19 mouse cellular contexts compared by ENCODE assay signal in the genomic region with DNA sequence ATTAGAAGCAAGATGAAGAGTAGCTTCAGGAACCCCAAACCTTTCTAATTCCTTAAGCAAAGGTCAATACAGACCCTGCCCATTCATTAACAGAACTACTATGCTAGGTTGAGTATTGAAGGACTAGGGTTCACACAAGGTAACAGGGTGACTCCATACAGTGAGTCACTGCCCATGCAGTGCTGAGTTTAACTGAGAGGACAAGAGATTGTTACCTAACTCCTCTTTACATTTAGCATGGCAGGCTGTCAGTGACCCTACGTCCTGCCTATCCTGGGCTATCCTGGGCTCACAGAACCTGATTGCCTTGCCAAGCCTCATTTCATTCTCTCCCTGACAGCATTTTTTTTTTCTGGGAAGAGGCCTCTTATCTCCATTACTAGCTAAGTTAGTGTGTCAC.
"Had no signal": no experiment of that assay in that cellular context is flagged by ENCODE, and none has a peak within 500 bp of the region (broad histone marks: within the 10 kb centered on the region; RNA-seq: fewer than 3 reads in every experiment).

No protein-coding gene starts in this region.

- H3K9ac ChIP-seq: liver, embryonic 13.5 days; midbrain, embryonic 12.5 days; midbrain, embryonic 15.5 days; neural tube, embryonic 12.5 days; neural tube, embryonic 15.5 days had no signal

- H3K36me3 ChIP-seq: liver, embryonic 13.5 days; midbrain, embryonic 12.5 days; midbrain, embryonic 15.5 days; neural tube, embryonic 12.5 days; neural tube, embryonic 15.5 days had no signal

- H3K4me1 ChIP-seq: liver, embryonic 13.5 days; midbrain, embryonic 12.5 days; midbrain, embryonic 15.5 days; neural tube, embryonic 12.5 days; neural tube, embryonic 15.5 days had no signal

- ATAC-seq: midbrain, embryonic 15.5 days had no signal

- H3K4me3 ChIP-seq: left cerebral cortex, adult 2 months; liver, embryonic 13.5 days; midbrain, embryonic 12.5 days; midbrain, embryonic 15.5 days; neural tube, embryonic 12.5 days; neural tube, embryonic 15.5 days had no signal

- H3K4me2 ChIP-seq: liver, embryonic 13.5 days; midbrain, embryonic 12.5 days; midbrain, embryonic 15.5 days; neural tube, embryonic 12.5 days; neural tube, embryonic 15.5 days had no signal

- H3K9me3 ChIP-seq: liver, embryonic 13.5 days; midbrain, embryonic 12.5 days; midbrain, embryonic 15.5 days; neural tube, embryonic 12.5 days; neural tube, embryonic 15.5 days had no signal

- H3K27ac ChIP-seq: kidney, postnatal 0 days; left cerebral cortex, adult 2 months; liver, embryonic 13.5 days; macrophage; midbrain, embryonic 12.5 days; midbrain, embryonic 15.5 days; neural tube, embryonic 12.5 days; neural tube, embryonic 15.5 days; stomach, postnatal 0 days had no signal

- H3K27me3 ChIP-seq: liver, embryonic 13.5 days; midbrain, embryonic 12.5 days; midbrain, embryonic 15.5 days; neural tube, embryonic 12.5 days; neural tube, embryonic 15.5 days had no signal

- DNase-seq: kidney, postnatal 25 days; layer of hippocampus, postnatal 36 days; liver, embryonic 13.5 days; lung, adult 2 months; lung, postnatal 14 days; right cerebral cortex, adult 18-20 months; right cerebral cortex, postnatal 14 days; right cerebral cortex, postnatal 4 days; thymus, adult 2 months; thymus, postnatal 14 days; thymus, postnatal 4 days had no signal
